Mouse (Mus musculus) gastrocnemius, postnatal 36 days (tissue): Measurements from ENCODE around the gene Foxn3. TPM values are rescaled to one million over a fixed set of nuclear protein-coding genes. Genes with fewer than 3 reads are reported as not detected.

ENCODE experiments used
- DNase-seq, 2 experiments: peaks; one replicate each; pipeline ENCODE4 v3.0.0; 2022
- intact Hi-C: fragments of 180-260 bp; cut with DNase I; formaldehyde crosslinking; loops from one replicate; pipeline ENCODE4 v1.15.1; 2025
- total RNA-seq, 2 experiments: library from RNA; stranded (reverse); gene quantifications; 2 replicates each; pipeline ENCODE4 v1.2.3; 2021

Gene Foxn3
- total RNA-seq, 2 experiments from 2014 or later, result 164 to 192 TPM

DNA sequence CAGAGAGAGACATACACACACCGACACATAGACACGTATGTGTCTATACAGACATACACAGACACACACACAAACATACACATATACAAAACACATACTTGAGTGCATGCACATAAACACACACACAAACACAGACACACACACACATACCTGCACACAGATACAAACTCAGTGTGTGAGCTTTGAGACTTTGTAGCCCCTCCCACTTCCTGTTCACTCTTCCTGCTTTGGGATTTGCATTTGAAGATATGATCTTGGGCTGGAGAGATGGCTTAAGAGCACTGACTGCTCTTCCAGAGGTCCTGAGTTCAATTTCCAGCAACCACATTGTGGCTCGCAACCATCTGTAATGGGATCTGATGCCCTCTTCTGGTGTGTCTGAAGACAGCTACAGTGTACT is 132.4 kb downstream of the Foxn3 start:
- DNase-seq, result no peak
- intact Hi-C loops, result no loop called here

DNA sequence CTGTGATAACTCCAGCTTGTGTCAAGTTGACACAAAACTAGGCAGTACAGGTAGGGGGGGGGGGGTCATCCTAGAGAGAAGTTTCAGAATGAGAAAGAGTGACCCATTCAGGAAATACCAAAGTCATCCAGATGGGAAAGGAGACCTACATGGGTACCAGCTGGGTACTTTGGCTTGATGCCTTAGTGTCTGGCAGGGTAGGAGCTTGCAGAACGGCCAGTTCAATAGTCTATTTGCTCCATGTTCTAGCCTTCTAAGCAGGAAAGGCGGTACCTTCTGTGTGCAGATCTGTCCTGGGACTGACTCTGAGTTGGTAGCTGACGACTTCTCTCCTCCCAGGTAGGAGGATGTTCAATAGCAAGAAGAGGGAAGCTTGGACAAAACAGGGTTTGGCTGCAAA is 134.3 kb downstream of the Foxn3 start:
- no peak for DNase-seq
- intact Hi-C loops, result no loop called here

- DNase-seq, result no peak
Measured at GRCm38 (mm10) chr12:99426207-99426916, 137.0 kb downstream of the Foxn3 start.

DNA sequence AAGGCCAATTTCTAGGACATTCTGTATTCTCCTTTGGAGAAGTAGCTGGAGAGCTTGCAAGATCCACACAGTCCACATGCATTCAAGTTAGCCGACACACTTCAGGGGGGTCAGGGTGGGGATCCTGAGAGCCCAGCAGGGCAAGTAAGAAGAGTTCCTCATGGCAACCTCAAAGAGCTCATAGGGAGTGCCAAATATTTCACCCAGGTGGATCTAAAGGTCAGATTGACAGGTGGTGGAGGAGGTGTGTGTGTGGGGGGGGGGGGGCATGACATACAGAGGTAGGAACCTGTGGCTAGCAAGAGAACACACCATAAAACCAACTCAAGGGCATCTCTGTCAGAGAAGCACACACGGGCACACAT is 144.0 kb downstream of the Foxn3 start:
- intact Hi-C loops, result no loop called here

More at GRCm38 (mm10) chr12:99426207-99426916, 137.0 kb downstream of the Foxn3 start:
- intact Hi-C loops, result no loop called here

DNA sequence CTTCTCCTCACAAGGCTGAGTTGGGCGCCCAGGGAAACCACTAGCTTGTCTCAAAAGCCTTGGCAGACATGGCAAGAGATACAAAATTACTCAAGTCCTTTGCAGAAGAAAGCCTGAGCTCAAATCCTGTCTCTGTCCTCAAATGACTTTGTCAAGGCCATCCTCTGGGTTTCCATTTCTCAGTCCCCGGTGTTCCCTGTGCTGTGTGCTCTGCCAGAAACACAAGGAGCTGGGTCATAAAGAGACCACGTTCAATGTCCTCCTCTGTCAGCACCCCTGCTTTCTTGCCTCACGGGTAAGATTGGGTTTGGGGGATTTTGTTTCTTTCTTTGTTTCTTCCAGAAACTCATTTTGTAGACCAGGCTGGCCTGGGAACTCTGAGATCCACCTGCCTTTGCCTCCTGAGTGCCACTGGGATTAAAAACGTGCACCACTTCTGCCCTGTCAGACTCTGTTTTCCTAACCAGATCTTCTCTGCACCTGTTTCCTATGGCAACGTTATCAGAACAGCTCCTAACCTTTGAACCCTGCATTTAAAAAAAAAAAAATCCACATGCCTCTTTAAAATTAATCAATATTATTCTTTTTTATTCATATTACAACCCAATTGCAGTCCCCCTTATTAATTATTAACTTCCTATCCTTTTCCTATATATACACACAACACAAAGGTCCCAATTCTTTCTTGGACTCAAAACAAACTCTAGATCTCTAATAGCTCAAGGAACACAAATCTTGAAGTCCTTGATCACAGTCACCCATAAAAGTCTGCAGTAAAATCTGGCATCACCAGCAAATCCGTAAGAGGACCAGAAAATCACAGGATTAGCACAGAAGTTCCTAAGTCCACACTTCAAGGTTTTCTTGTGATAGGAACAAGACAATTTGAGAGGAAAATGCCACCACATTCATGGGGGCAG is 144.6 kb downstream of the Foxn3 start:
- intact Hi-C loops, result no loop called here

More for the DNA sequence above, 144.0 kb downstream of the Foxn3 start:
- DNase-seq, result no peak

GRCm38 (mm10) chr12:99417885-99418284 is 145.5 kb downstream of the Foxn3 start:
- no peak for DNase-seq
- intact Hi-C loops, result no loop called here

More for the DNA sequence above, 144.6 kb downstream of the Foxn3 start:
- DNase-seq, result no peak

- intact Hi-C loops, result no loop called here
- DNase-seq, result no peak
Measured at GRCm38 (mm10) chr12:99415538-99415937, 147.8 kb downstream of the Foxn3 start.

- DNase-seq, result no peak
- intact Hi-C loops, result no loop called here
Measured at GRCm38 (mm10) chr12:99412496-99412895, 150.9 kb downstream of the Foxn3 start.

DNA sequence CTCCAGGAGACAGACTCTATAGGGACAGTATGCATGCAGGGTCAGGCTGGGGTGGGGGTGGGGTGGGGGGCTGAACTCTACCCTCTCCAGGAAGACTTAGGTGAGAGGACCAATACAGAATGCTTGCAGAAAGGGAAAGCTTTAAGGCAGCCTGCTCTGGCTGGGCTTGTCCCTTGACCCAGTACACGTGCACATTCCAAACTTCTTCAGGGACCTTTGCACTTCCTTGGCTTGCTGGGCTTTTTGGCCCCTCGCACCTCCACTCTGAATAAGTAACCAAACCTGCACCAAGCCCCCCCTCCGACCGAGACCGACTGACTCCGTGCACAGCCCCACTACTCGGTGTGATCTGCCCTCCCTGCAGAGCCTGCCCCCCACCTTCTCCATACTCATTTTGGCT is 151.3 kb downstream of the Foxn3 start:
- no peak for DNase-seq
- intact Hi-C loops, result no loop called here

DNA sequence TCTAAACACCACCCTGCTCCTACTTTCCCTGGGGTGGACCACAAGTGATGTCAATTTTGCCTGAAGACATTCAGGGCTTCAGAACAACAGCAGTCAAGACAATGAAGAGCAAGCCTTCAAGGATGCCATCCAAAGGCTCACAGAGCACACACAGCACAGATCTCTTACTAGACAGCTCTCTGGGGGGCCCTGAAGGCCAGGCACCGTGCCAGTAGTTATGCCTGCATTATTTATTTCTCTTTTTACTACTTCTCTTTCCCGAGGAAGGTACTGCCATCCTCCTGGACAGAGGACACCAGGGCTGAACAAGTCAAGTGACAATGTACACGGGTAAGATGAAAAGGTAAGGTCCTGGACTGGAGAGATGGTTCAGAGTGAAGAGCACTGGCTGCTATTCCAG is 154.7 kb downstream of the Foxn3 start:
- no peak for DNase-seq
- intact Hi-C loops, result no loop called here

GRCm38 (mm10) chr12:99408089-99408488 is 155.3 kb downstream of the Foxn3 start:
- intact Hi-C loops, result no loop called here
- DNase-seq, result no peak

- intact Hi-C loops, result no loop called here
- DNase-seq, result no peak
Measured at GRCm38 (mm10) chr12:99407318-99407716, 156.1 kb downstream of the Foxn3 start.

GRCm38 (mm10) chr12:99406697-99407317 is 156.6 kb downstream of the Foxn3 start:
- intact Hi-C loops, result no loop called here
- DNase-seq, result no peak

GRCm38 (mm10) chr12:99406254-99406653 is 157.1 kb downstream of the Foxn3 start:
- DNase-seq, result no peak
- intact Hi-C loops, result no loop called here

DNA sequence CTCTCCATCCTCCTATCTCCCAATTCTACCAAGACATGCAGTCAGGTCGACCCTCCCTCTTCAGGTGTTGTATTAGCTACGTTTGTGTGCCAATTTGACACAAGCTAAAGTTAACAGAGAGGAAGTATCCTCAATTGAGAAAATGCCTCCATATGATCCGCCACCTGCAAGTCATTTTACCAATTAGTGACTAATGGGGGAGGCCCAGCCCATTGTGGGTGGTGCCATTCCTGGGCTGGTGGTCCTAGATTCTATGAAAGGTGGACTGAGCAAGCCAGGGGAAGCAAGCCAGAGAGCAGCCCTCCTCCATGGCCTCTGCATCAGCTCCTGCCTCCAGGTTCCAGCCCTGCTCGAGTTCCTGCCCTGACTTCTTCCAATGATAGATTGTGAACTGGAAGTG is 158.0 kb downstream of the Foxn3 start:
- no peak for DNase-seq
- intact Hi-C loops, result no loop called here

GRCm38 (mm10) chr12:99403004-99403403 is 160.4 kb downstream of the Foxn3 start:
- no peak for DNase-seq
- intact Hi-C loops, result no loop called here

- intact Hi-C loops, result no loop called here
- no peak for DNase-seq
Measured at GRCm38 (mm10) chr12:99400907-99401306, 162.5 kb downstream of the Foxn3 start.

DNA sequence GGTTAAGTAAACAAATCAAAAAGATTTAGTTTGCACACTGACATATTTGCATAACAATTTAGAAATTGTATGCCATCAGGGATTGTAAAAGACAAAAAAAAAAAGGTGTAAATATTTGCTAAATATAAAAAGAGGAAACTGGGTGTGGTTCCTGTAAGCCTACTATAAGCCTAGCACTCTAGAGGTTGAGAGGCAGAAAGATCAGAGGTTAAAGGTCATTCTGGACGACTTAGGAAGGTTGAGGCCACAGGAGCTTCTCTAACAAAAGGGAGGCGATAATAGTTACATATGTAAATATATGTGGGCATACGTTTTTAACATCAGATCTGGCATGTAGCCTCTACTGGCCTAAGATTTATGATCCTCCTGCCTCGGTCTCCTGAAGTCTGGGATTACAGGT is 163.8 kb downstream of the Foxn3 start:
- intact Hi-C loops, result no loop called here
- DNase-seq, result no peak

- intact Hi-C loops, result no loop called here
- no peak for DNase-seq
Measured at GRCm38 (mm10) chr12:99396461-99396860, 166.9 kb downstream of the Foxn3 start.

DNA sequence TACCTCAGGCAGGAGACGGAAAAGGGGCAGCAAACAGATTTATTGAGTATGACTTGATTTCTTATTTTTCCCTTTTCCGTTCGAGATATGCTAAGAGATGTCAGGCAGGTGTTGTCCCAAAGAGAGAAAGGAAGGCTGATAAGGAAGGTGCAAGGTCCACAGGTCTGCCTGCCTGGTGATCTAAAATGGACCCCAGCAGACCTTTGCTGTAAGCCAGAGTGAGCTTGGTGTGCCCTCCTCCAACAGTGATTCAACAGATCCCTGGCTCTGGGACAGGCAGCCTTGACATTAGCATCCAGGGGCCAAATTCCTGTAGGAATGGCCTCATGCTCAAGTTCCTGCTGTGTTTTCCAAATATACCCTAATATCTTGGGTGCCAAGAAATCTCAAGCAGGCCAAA is 168.3 kb downstream of the Foxn3 start:
- intact Hi-C loops, result no loop called here
- DNase-seq, result no peak

DNA sequence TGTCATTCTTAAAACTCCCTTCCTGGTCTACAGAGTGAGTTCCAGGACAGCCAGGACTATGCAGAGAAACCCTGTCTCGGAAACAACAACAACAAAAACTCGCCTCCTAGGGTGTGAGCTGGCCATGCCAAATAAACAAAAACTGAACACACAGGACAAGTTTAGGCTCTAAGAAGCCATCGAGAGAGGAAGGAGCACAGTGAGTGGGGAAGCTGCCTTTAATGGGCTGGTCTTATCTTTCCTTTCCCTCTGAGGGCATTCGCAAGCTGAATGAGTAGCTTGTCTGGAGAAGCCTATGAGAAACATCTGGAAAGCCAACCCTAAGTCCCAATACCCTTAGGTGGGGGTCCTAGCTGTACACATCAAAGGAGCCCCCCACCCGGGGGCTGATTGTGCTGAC is 168.7 kb downstream of the Foxn3 start:
- intact Hi-C loops, result loop anchor here (5.0 kb wide), 3 partner anchors 168 to 443 kb away; partner anchors contain the start of gene Foxn3
- no peak for DNase-seq
